Mouse (Mus musculus) midbrain, embryonic 15.5 days (tissue): Measurements from ENCODE around the gene Arhgap19. TPM values are rescaled to one million over a fixed set of nuclear protein-coding genes. Genes with fewer than 3 reads are reported as not detected.

Experiments
- ATAC-seq: fragments of 200-750 bp; cut with Nextera tagmentation; replicated peaks from 2 replicates; pipeline ENCODE4 v1.8.0; 2017; ENCODE audit warnings: moderate TSS enrichment
- H3K27ac ChIP-seq: fragments of 300-500 bp; sonication (generic); 2 replicates; pipeline ENCODE4 v1.5.1; 2015; ENCODE audit warnings: mild to moderate bottlenecking, inconsistent platforms
- H3K27me3 ChIP-seq: fragments of 300-500 bp; sonication (generic); replicated peaks from 2 replicates; pipeline ENCODE4 v1.6.1; 2015; ENCODE audit warnings: inconsistent platforms
- H3K36me3 ChIP-seq: fragments of 300-500 bp; sonication (generic); replicated peaks from 2 replicates; pipeline ENCODE4 v1.6.1; 2015; ENCODE audit warnings: inconsistent platforms
- H3K4me1 ChIP-seq: fragments of 300-500 bp; sonication (generic); 2 replicates; pipeline ENCODE4 v1.6.1; 2015; ENCODE audit warnings: inconsistent platforms
- H3K4me2 ChIP-seq: fragments of 300-500 bp; sonication (generic); 2 replicates; pipeline ENCODE4 v1.6.1; 2015; ENCODE audit warnings: inconsistent platforms, mild to moderate bottlenecking, moderate library complexity
- H3K4me3 ChIP-seq: fragments of 300-500 bp; sonication (generic); 2 replicates; pipeline ENCODE4 v1.5.1; 2015; ENCODE audit warnings: mild to moderate bottlenecking, inconsistent platforms
- H3K9ac ChIP-seq: fragments of 300-500 bp; sonication (generic); 2 replicates; pipeline ENCODE4 v1.6.1; 2015; ENCODE audit warnings: mild to moderate bottlenecking, inconsistent platforms
- H3K9me3 ChIP-seq: fragments of 300-500 bp; sonication (generic); 2 replicates; pipeline ENCODE4 v1.6.1; 2016; ENCODE audit warnings: inconsistent platforms
- WGBS: fragments of 180-500 bp; shearing (Covaris S2); methylation state at CpG from one replicate; pipeline ENCODE4 v1.1.7; 2015; ENCODE audit warnings: mixed read lengths; 5-methylcytosine and 5-hydroxymethylcytosine counted together
- polyA plus RNA-seq: library from polyadenylated mRNA; unstranded; fragments of >200 nt; fragmentation: Nextera tagmentation; extraction: Ambion mirVana; gene quantifications from 2 replicates; pipeline ENCODE4 v1.2.1, GENCODE M21; 2015

Gene Arhgap19
- polyA plus RNA-seq, 1 experiment from 2014 or later, result 5.2 TPM

- Histone ChIP-seq H3K9me3 (no peaks in the 10 kb centered on the region), H3K4me2 (peak overlapping the region; percentile 94), H3K9ac (peak overlapping the region; percentile 56), H3K36me3 (no peaks in the 10 kb centered on the region), H3K27me3 (no peaks in the 10 kb centered on the region), H3K27ac (peak overlapping the region; percentile 95), H3K4me3 (peak overlapping the region; percentile 76), H3K4me1 (peaks cover 32% of the 10 kb centered on the region)
- peak; percentile 67 for ATAC-seq
- under 1% methylated on average over 84 of the region's 112 CpGs for WGBS
These were observed 28.5 kb upstream of the Arhgap19 start for GRCm38 (mm10) chr19:41830106-41831031.

GRCm38 (mm10) chr19:41829381-41830105, 27.7 kb upstream of the Arhgap19 start, which contains the start of gene Frat1:
Gene Frat1, plus strand, starts transcription at chr19:41829970.
- Histone ChIP-seq H3K9me3 (no peaks in the 10 kb centered on the region), H3K27ac (peak within 1 kb of the TSS; percentile 95), H3K4me3 (peak within 1 kb of the TSS; percentile 76), H3K36me3 (no peaks in the 10 kb centered on the region), H3K4me1 (peaks cover 26% of the 10 kb centered on the region), H3K9ac (peak within 1 kb of the TSS; percentile 56), H3K27me3 (no peaks in the 10 kb centered on the region), H3K4me2 (peak within 1 kb of the TSS; percentile 94)
- peak; percentile 98 for ATAC-seq
- under 1% methylated on average over 38 of the region's 39 CpGs for WGBS

GRCm38 (mm10) chr19:41828941-41829340, 27.1 kb upstream of the Arhgap19 start:
- no peaks in the 10 kb centered on the region for H3K27me3 ChIP-seq

GRCm38 (mm10) chr19:41826529-41826928, 24.7 kb upstream of the Arhgap19 start:
- Histone ChIP-seq H3K4me3 (no peak overlapping the region), H3K9me3 (no peaks in the 10 kb centered on the region), H3K27me3 (no peaks in the 10 kb centered on the region), H3K4me1 (peaks cover 4% of the 10 kb centered on the region), H3K36me3 (no peaks in the 10 kb centered on the region), H3K4me2 (no peak overlapping the region), H3K27ac (no peak overlapping the region), H3K9ac (no peak overlapping the region)
- 92% methylated on average over 3 of the region's 3 CpGs for WGBS
- no peak for ATAC-seq

More at GRCm38 (mm10) chr19:41828941-41829340, 27.1 kb upstream of the Arhgap19 start:
- Histone ChIP-seq H3K4me1 (peaks cover 26% of the 10 kb centered on the region), H3K9ac (peak overlapping the region; percentile 56), H3K9me3 (no peaks in the 10 kb centered on the region), H3K4me3 (peak overlapping the region; percentile 76), H3K4me2 (peak overlapping the region; percentile 94), H3K36me3 (no peaks in the 10 kb centered on the region), H3K27ac (peak overlapping the region; percentile 95)
- ATAC-seq, result no peak
- 68% methylated on average over 3 of the region's 3 CpGs for WGBS

- Histone ChIP-seq H3K27ac (no peak overlapping the region), H3K9me3 (no peaks in the 10 kb centered on the region), H3K4me3 (no peak overlapping the region), H3K36me3 (no peaks in the 10 kb centered on the region), H3K9ac (no peak overlapping the region), H3K4me2 (no peak overlapping the region), H3K27me3 (no peaks in the 10 kb centered on the region), H3K4me1 (no peaks in the 10 kb centered on the region)
- WGBS, result 90% methylated on average over 5 of the region's 5 CpGs
- ATAC-seq, result no peak
These were observed 23.1 kb upstream of the Arhgap19 start for GRCm38 (mm10) chr19:41824950-41825349.

GRCm38 (mm10) chr19:41822589-41822988, 20.7 kb upstream of the Arhgap19 start:
- no peaks in the 10 kb centered on the region for H3K9me3 ChIP-seq
- no peak overlapping the region for H3K9ac ChIP-seq
- H3K4me2 ChIP-seq, result no peak overlapping the region
- no peaks in the 10 kb centered on the region for H3K27me3 ChIP-seq
- no peak overlapping the region for H3K4me3 ChIP-seq
- WGBS, result 93% methylated on average over 1 of the region's 1 CpGs
- no peaks in the 10 kb centered on the region for H3K36me3 ChIP-seq
- no peak overlapping the region for H3K27ac ChIP-seq
- ATAC-seq, result no peak
- H3K4me1 ChIP-seq, result no peaks in the 10 kb centered on the region

- H3K36me3 ChIP-seq, result no peaks in the 10 kb centered on the region
- WGBS, result 7% methylated on average over 5 of the region's 5 CpGs
- no peak overlapping the region for H3K9ac ChIP-seq
- H3K27me3 ChIP-seq, result no peaks in the 10 kb centered on the region
- no peak overlapping the region for H3K4me2 ChIP-seq
- H3K4me1 ChIP-seq, result no peaks in the 10 kb centered on the region
- no peak overlapping the region for H3K27ac ChIP-seq
- H3K4me3 ChIP-seq, result no peak overlapping the region
- no peak for ATAC-seq
- H3K9me3 ChIP-seq, result no peaks in the 10 kb centered on the region
These were observed 19.6 kb upstream of the Arhgap19 start for GRCm38 (mm10) chr19:41821436-41821835.

- H3K4me2 ChIP-seq, result no peak overlapping the region
- no peaks in the 10 kb centered on the region for H3K36me3 ChIP-seq
- no peak overlapping the region for H3K27ac ChIP-seq
- WGBS, result 83% methylated on average over 4 of the region's 4 CpGs
- H3K9me3 ChIP-seq, result no peaks in the 10 kb centered on the region
- H3K4me3 ChIP-seq, result no peak overlapping the region
- H3K4me1 ChIP-seq, result no peaks in the 10 kb centered on the region
- no peak for ATAC-seq
- H3K27me3 ChIP-seq, result no peaks in the 10 kb centered on the region
- H3K9ac ChIP-seq, result no peak overlapping the region
These were observed 16.9 kb upstream of the Arhgap19 start for GRCm38 (mm10) chr19:41818749-41819148.

GRCm38 (mm10) chr19:41817325-41817724, 15.5 kb upstream of the Arhgap19 start:
- no peaks in the 10 kb centered on the region for H3K4me1 ChIP-seq
- 58% methylated on average over 10 of the region's 10 CpGs for WGBS
- H3K9me3 ChIP-seq, result no peaks in the 10 kb centered on the region
- no peak overlapping the region for H3K27ac ChIP-seq
- H3K4me2 ChIP-seq, result no peak overlapping the region
- ATAC-seq, result no peak
- H3K36me3 ChIP-seq, result no peaks in the 10 kb centered on the region
- H3K27me3 ChIP-seq, result no peaks in the 10 kb centered on the region
- H3K9ac ChIP-seq, result no peak overlapping the region
- no peak overlapping the region for H3K4me3 ChIP-seq

- Histone ChIP-seq H3K27ac (no peak overlapping the region), H3K4me3 (no peak overlapping the region), H3K9me3 (no peaks in the 10 kb centered on the region), H3K36me3 (no peaks in the 10 kb centered on the region), H3K4me1 (no peaks in the 10 kb centered on the region), H3K27me3 (no peaks in the 10 kb centered on the region), H3K9ac (no peak overlapping the region), H3K4me2 (no peak overlapping the region)
- no peak for ATAC-seq
- WGBS, result 61% methylated on average over 5 of the region's 5 CpGs
These were observed 15.1 kb upstream of the Arhgap19 start for GRCm38 (mm10) chr19:41816915-41817314.

GRCm38 (mm10) chr19:41816410-41816809, 14.6 kb upstream of the Arhgap19 start:
- Histone ChIP-seq H3K4me1 (no peaks in the 10 kb centered on the region), H3K27ac (no peak overlapping the region), H3K9ac (no peak overlapping the region), H3K4me2 (no peak overlapping the region), H3K4me3 (no peak overlapping the region), H3K9me3 (no peaks in the 10 kb centered on the region), H3K27me3 (no peaks in the 10 kb centered on the region), H3K36me3 (no peaks in the 10 kb centered on the region)
- ATAC-seq, result no peak
- WGBS, result 77% methylated on average over 5 of the region's 5 CpGs

- H3K36me3 ChIP-seq, result no peaks in the 10 kb centered on the region
- no peaks in the 10 kb centered on the region for H3K27me3 ChIP-seq
- no peak overlapping the region for H3K9ac ChIP-seq
- ATAC-seq, result no peak
- no peaks in the 10 kb centered on the region for H3K4me1 ChIP-seq
- WGBS, result 88% methylated on average over 4 of the region's 4 CpGs
- H3K4me2 ChIP-seq, result no peak overlapping the region
- H3K9me3 ChIP-seq, result no peaks in the 10 kb centered on the region
- H3K4me3 ChIP-seq, result no peak overlapping the region
- H3K27ac ChIP-seq, result no peak overlapping the region
These were observed 11.5 kb upstream of the Arhgap19 start for GRCm38 (mm10) chr19:41813374-41813773.
